Comparison of ENCODE assay signal across 16 mouse cellular contexts in the genomic region with DNA sequence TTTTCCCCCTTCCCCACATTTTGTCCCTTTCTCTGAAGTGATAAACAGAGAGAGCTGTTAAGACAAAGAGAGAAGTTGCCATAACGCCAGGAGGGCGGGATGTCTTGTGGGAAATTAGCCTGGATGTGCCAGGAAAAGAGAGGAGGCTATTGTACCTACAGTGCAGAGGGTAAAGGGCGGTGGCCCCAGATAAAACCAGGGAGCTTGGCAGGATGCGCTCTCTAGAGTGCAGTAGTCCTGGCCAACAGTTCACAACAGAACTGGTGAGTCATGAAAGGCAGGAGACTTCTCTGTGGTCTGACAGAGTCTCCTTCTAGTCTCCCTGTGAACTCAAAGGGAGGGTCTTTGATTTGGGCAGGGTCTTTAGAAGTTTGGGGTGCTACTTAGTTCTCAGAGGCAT. TPM values are rescaled to one million over a fixed set of nuclear protein-coding genes. Genes with fewer than 3 reads are reported as not detected.
DNase-seq lines count a peak whose midpoint lies in the region; ATAC-seq and TF ChIP-seq lines count a peak whose summit lies in the region.
"Had no signal": no experiment of that assay in that cellular context is flagged by ENCODE, and none has a peak within 500 bp of the region (broad histone marks: within the 10 kb centered on the region; RNA-seq: fewer than 3 reads in every experiment).

No protein-coding gene starts in this region.

- no peaks in the 10 kb centered on the region for H3K79me2 ChIP-seq in liver, adult 2 months (ENCODE audit: control insufficient read depth, insufficient read depth, low read length)

- no peak for ATAC-seq in liver, embryonic 12.5 days
- ATAC-seq: forebrain, postnatal 0 days had no signal

- no peak overlapping the region for H3K9ac ChIP-seq in liver, adult 2 months (ENCODE audit: low read depth, low read length)
- H3K9ac ChIP-seq in liver, embryonic 12.5 days = no peak overlapping the region
- H3K9ac ChIP-seq: forebrain, postnatal 0 days; hindbrain, embryonic 13.5 days; limb, embryonic 13.5 days; lung, embryonic 14.5 days had no signal

- no peak for TF ChIP-seq POLR2A in liver, adult 2 months (IDR thresholded peaks at IDR 0.05; ENCODE audit: extremely low read depth, insufficient read depth, low read length)

- H3K4me2 ChIP-seq in liver, embryonic 12.5 days = no peak overlapping the region
- H3K4me2 ChIP-seq: hindbrain, embryonic 13.5 days; limb, embryonic 13.5 days; lung, embryonic 14.5 days; midbrain, embryonic 11.5 days had no signal

- no peaks in the 10 kb centered on the region for H3K27me3 ChIP-seq in liver, adult 2 months (ENCODE audit: control insufficient read depth, insufficient read depth, low read length)
- no peaks in the 10 kb centered on the region for H3K27me3 ChIP-seq in liver, embryonic 12.5 days (replicated peaks)
- H3K27me3 ChIP-seq: CH12.LX; hindbrain, embryonic 13.5 days; limb, embryonic 13.5 days had no signal

- H3K36me3 ChIP-seq in liver, adult 2 months (ENCODE audit: control insufficient read depth, insufficient read depth, low read length) = no peaks in the 10 kb centered on the region
- no peaks in the 10 kb centered on the region for H3K36me3 ChIP-seq in liver, embryonic 12.5 days
- H3K36me3 ChIP-seq: hindbrain, embryonic 13.5 days; limb, embryonic 13.5 days had no signal

- DNase-seq in adrenal gland, postnatal 10 days = peak; percentile 7
- no peak for DNase-seq in adrenal gland, adult 18-20 months (ENCODE audit: low spot score in 2 of 2)
- peak; percentile 13 for DNase-seq in liver, adult 2 months (ENCODE audit: extremely low read depth, low read depth, low spot score)
- peak; percentile 43 for DNase-seq in heart, postnatal 25 days (ENCODE audit: low spot score)
- peak; percentile 69 for DNase-seq in lung, postnatal 36 days
- DNase-seq in left cerebral cortex, adult 2 months (ENCODE audit: extremely low spot score in 1 of 2, low spot score in 2 of 2) = no peak
- no peak for DNase-seq in urinary bladder, adult 2 months (ENCODE audit: low spot score)
- DNase-seq: cerebellum, postnatal 25 days; forebrain, postnatal 0 days; kidney, adult 18-20 months; lung, embryonic 14.5 days had no signal

- WGBS in liver, adult 2 months = 54% methylated on average over 4 of the region's 4 CpGs
- WGBS in liver, embryonic 12.5 days (ENCODE audit: insufficient replicate concordance) = 57% methylated on average over 4 of the region's 4 CpGs

- TF ChIP-seq CTCF in liver, adult 2 months (IDR thresholded peaks at IDR 0.05; ENCODE audit: low read depth, low read length) = no peak
- TF ChIP-seq CTCF in left cerebral cortex, adult 2 months (IDR thresholded peaks at IDR 0.05) = no peak

- intact Hi-C loops in heart, postnatal 25 days (cut with DNase I) = no loop called here
- intact Hi-C loops in left cerebral cortex, adult 2 months (cut with DNase I) = no loop called here

- H3K27ac ChIP-seq in liver, adult 2 months (replicated peaks; ENCODE audit: insufficient read depth, low read depth, low read length) = no peak overlapping the region
- no peak overlapping the region for H3K27ac ChIP-seq in liver, embryonic 12.5 days
- H3K27ac ChIP-seq in left cerebral cortex, adult 2 months = no peak overlapping the region
- H3K27ac ChIP-seq: hindbrain, embryonic 13.5 days; limb, embryonic 13.5 days had no signal

- no peaks in the 10 kb centered on the region for H3K9me3 ChIP-seq in liver, embryonic 12.5 days (replicated peaks)
- H3K9me3 ChIP-seq: hindbrain, embryonic 13.5 days had no signal

- H3K4me1 ChIP-seq in liver, adult 2 months (ENCODE audit: control insufficient read depth, insufficient read depth, low read length) = peaks cover 2% of the 10 kb centered on the region; the same call in 1 of the 2 replicates
- no peaks in the 10 kb centered on the region for H3K4me1 ChIP-seq in liver, embryonic 12.5 days
- H3K4me1 ChIP-seq: hindbrain, embryonic 13.5 days; limb, embryonic 13.5 days had no signal

- no peak overlapping the region for H3K4me3 ChIP-seq in liver, adult 2 months (ENCODE audit: insufficient read depth, low read depth, low read length)
- no peak overlapping the region for H3K4me3 ChIP-seq in liver, embryonic 12.5 days
- no peak overlapping the region for H3K4me3 ChIP-seq in left cerebral cortex, adult 2 months
- H3K4me3 ChIP-seq: hindbrain, embryonic 13.5 days; limb, embryonic 13.5 days had no signal

RNA-seq across cellular contexts. Expression of a gene that starts 13.3 kb away (rescaled TPM):
- 10 to 100 TPM; 38.7 to 44.0 TPM for total RNA-seq in adrenal gland, postnatal 10 days (2021)
- total RNA-seq in adrenal gland, adult 18-20 months (2021) = 10 to 100 TPM; 40.5 to 45.1 TPM
- total RNA-seq in liver, adult 2 months (2014; rRNA removed) = 12.7 and 15.0 TPM in 2 replicates
- polyA plus RNA-seq in liver, adult 2 months (2012; rRNA removed) = 1.9 and 2.3 TPM in 2 replicates
- 8.0 and 8.2 TPM in 2 replicates for polyA plus RNA-seq in liver, embryonic 12.5 days (2016; fragmentation: Nextera tagmentation; extraction: Ambion mirVana)
- total RNA-seq in heart, postnatal 25 days (2021) = 10 to 100 TPM; 41.6 to 47.3 TPM
- 10 to 100 TPM in 1 of 2 experiments, 1 to 10 TPM in 1; 9.1 to 12.1 TPM for total RNA-seq in left cerebral cortex, adult 2 months (2021)
- 10.2 and 13.6 TPM in 2 replicates for polyA plus RNA-seq in urinary bladder, adult 2 months (2012; rRNA removed)

Comparison
In these comparisons a context has a peak if more than half of its experiments do, and no peak if none do; other contexts are left out.
1. DNase-seq: peak in adrenal gland, postnatal 10 days (single experiment), liver, adult 2 months (single experiment), heart, postnatal 25 days (single experiment) and lung, postnatal 36 days (single experiment); none in adrenal gland, adult 18-20 months (0 of 2), left cerebral cortex, adult 2 months (0 of 2) and urinary bladder, adult 2 months (single experiment).